12 mouse cellular contexts compared by ENCODE assay signal in genomic region chr2:45095825-45096224, GRCm38 (mm10). TPM values are rescaled to one million over a fixed set of nuclear protein-coding genes. Genes with fewer than 3 reads are reported as not detected.
DNase-seq lines count a peak whose midpoint lies in the region; ATAC-seq and TF ChIP-seq lines count a peak whose summit lies in the region.
"Had no signal": no experiment of that assay in that cellular context is flagged by ENCODE, and none has a peak within 500 bp of the region (broad histone marks: within the 10 kb centered on the region; RNA-seq: fewer than 3 reads in every experiment).

No protein-coding gene starts in this region.

- peaks cover 15% of the 10 kb centered on the region for H3K4me1 ChIP-seq in intestine, embryonic 14.5 days (replicated peaks; ENCODE audit: control insufficient read depth, insufficient read depth, low read length)
- H3K4me1 ChIP-seq in intestine, postnatal 0 days (replicated peaks; ENCODE audit: control insufficient read depth, insufficient read depth, low read length): no peaks in the 10 kb centered on the region
- H3K4me1 ChIP-seq in midbrain, embryonic 11.5 days (ENCODE audit: control insufficient read depth, insufficient read depth, low read length): peaks cover 70% of the 10 kb centered on the region

- ATAC-seq in intestine, embryonic 14.5 days (replicated peaks; ENCODE audit: low FRiP score, low TSS enrichment, low read depth): no peak
- no peak for ATAC-seq in intestine, postnatal 0 days
- ATAC-seq in midbrain, embryonic 11.5 days (ENCODE audit: low FRiP score): peak; percentile 87
- ATAC-seq: Patski had no signal

- H3K9ac ChIP-seq in intestine, embryonic 14.5 days (ENCODE audit: low read length): no peak overlapping the region
- no peak overlapping the region for H3K9ac ChIP-seq in intestine, postnatal 0 days (ENCODE audit: low read depth, low read length)
- 0 out of 2 replicates have a peak overlapping the region, but pooled peaks have one; percentile 9 for H3K9ac ChIP-seq in midbrain, embryonic 11.5 days (ENCODE audit: low read length)
- H3K9ac ChIP-seq: liver, embryonic 15.5 days had no signal

- no peak overlapping the region for H3K4me2 ChIP-seq in intestine, embryonic 14.5 days (ENCODE audit: low read length)
- H3K4me2 ChIP-seq in intestine, postnatal 0 days (replicated peaks; ENCODE audit: low read depth): no peak overlapping the region
- H3K4me2 ChIP-seq in midbrain, embryonic 11.5 days: no peak overlapping the region
- H3K4me2 ChIP-seq: liver, embryonic 15.5 days had no signal

- H3K4me3 ChIP-seq in intestine, embryonic 14.5 days (ENCODE audit: low read depth, low read length): no peak overlapping the region
- no peak overlapping the region for H3K4me3 ChIP-seq in intestine, postnatal 0 days (ENCODE audit: low read depth, low read length)
- H3K4me3 ChIP-seq in midbrain, embryonic 11.5 days (ENCODE audit: low read depth, low read length): no peak overlapping the region
- H3K4me3 ChIP-seq: liver, embryonic 15.5 days had no signal

- WGBS in intestine, embryonic 14.5 days: 32% methylated on average over 9 of the region's 9 CpGs
- 49% methylated on average over 9 of the region's 9 CpGs for WGBS in intestine, postnatal 0 days
- 9% methylated on average over 9 of the region's 9 CpGs for WGBS in midbrain, embryonic 11.5 days

- no peaks in the 10 kb centered on the region for H3K9me3 ChIP-seq in intestine, embryonic 14.5 days (ENCODE audit: control insufficient read depth, low read length)
- no peaks in the 10 kb centered on the region for H3K9me3 ChIP-seq in intestine, postnatal 0 days (ENCODE audit: control insufficient read depth)
- no peaks in the 10 kb centered on the region for H3K9me3 ChIP-seq in midbrain, embryonic 11.5 days (ENCODE audit: control insufficient read depth, low read length)
- H3K9me3 ChIP-seq: liver, embryonic 15.5 days had no signal

- peak; percentile 30 to 76 for DNase-seq in adrenal gland, adult (ENCODE audit: inconsistent age in 2 of 2, low spot score in 1 of 2)
- DNase-seq in adrenal gland, postnatal 25 days: no peak
- DNase-seq in intestine, embryonic 14.5 days (ENCODE audit: low spot score): peak; percentile 51
- peak; percentile 72 for DNase-seq in brain, embryonic 14.5 days (ENCODE audit: low read depth)
- peak; percentile 91 for DNase-seq in midbrain, embryonic 11.5 days (ENCODE audit: low spot score, missing footprints)
- DNase-seq in spleen, adult 12 weeks (ENCODE audit: low spot score): no peak
- DNase-seq in urinary bladder, postnatal 10 days (ENCODE audit: low spot score): no peak
- DNase-seq: cerebellum, postnatal 25 days; spleen, adult 18-20 months had no signal

- no peak overlapping the region for H3K27ac ChIP-seq in intestine, embryonic 14.5 days (ENCODE audit: low read depth)
- H3K27ac ChIP-seq in intestine, postnatal 0 days (ENCODE audit: low read depth, low read length): no peak overlapping the region
- peak overlapping the region; percentile 44; the same call in 1 of the 2 replicates for H3K27ac ChIP-seq in midbrain, embryonic 11.5 days (ENCODE audit: low read depth, low read length)
- H3K27ac ChIP-seq: liver, embryonic 15.5 days had no signal

- no peaks in the 10 kb centered on the region for H3K27me3 ChIP-seq in intestine, embryonic 14.5 days (replicated peaks; ENCODE audit: control insufficient read depth, insufficient read depth, low read length)
- peaks cover 5% of the 10 kb centered on the region; the same call in 1 of the 2 replicates for H3K27me3 ChIP-seq in intestine, postnatal 0 days (replicated peaks; ENCODE audit: control insufficient read depth, insufficient read depth, low read length)
- no peaks in the 10 kb centered on the region for H3K27me3 ChIP-seq in midbrain, embryonic 11.5 days (ENCODE audit: control insufficient read depth, insufficient read depth, low read length)
- H3K27me3 ChIP-seq: liver, embryonic 15.5 days; Patski had no signal

- H3K36me3 ChIP-seq in intestine, embryonic 14.5 days (ENCODE audit: control insufficient read depth, insufficient read depth, low read length): peaks cover 19% of the 10 kb centered on the region; the same call in 1 of the 2 replicates
- no peaks in the 10 kb centered on the region for H3K36me3 ChIP-seq in intestine, postnatal 0 days (ENCODE audit: control insufficient read depth, insufficient read depth)
- H3K36me3 ChIP-seq in midbrain, embryonic 11.5 days (ENCODE audit: control insufficient read depth, insufficient read depth, low read length): peaks cover 2% of the 10 kb centered on the region; the same call in 1 of the 2 replicates

- TF ChIP-seq POLR2A in brain, embryonic 14.5 days (IDR thresholded peaks at IDR 0.05; ENCODE audit: borderline replicate concordance, extremely low read depth, insufficient read depth, insufficient read length, poor library complexity, severe bottlenecking): no peak

- no peak for TF ChIP-seq CTCF in intestine, postnatal 0 days (IDR thresholded peaks at IDR 0.05; ENCODE audit: low read depth)
- no peak for TF ChIP-seq CTCF in brain, embryonic 14.5 days (IDR thresholded peaks at IDR 0.05; ENCODE audit: borderline replicate concordance, extremely low read depth, insufficient read depth, insufficient read length)

RNA-seq across cellular contexts. Expression of gene Zeb2, which starts 21.4 kb away (rescaled TPM):
- total RNA-seq in adrenal gland, postnatal 25 days (2021): 170 and 221 TPM in 2 replicates
- 44.5 and 49.2 TPM in 2 replicates for polyA plus RNA-seq in intestine, embryonic 14.5 days (2014; fragmentation: Nextera tagmentation; extraction: Ambion mirVana)
- polyA plus RNA-seq in intestine, postnatal 0 days (2015; fragmentation: Nextera tagmentation; extraction: Ambion mirVana): 13.1 and 14.2 TPM in 2 replicates
- polyA plus RNA-seq in brain, embryonic 14.5 days (2012; rRNA removed): 33.3 and 46.5 TPM in 2 replicates
- polyA plus RNA-seq in midbrain, embryonic 11.5 days (2014; fragmentation: Nextera tagmentation; extraction: Ambion mirVana): 61.2 and 69.9 TPM in 2 replicates

Comparison
In these comparisons a context has a peak if more than half of its experiments do, and no peak if none do; other contexts are left out.
1. DNase-seq: peak in adrenal gland, adult (2 of 2), intestine, embryonic 14.5 days (single experiment), brain, embryonic 14.5 days (single experiment) and midbrain, embryonic 11.5 days (single experiment); none in adrenal gland, postnatal 25 days (single experiment), spleen, adult 12 weeks (single experiment) and urinary bladder, postnatal 10 days (single experiment).